Mouse (Mus musculus) layer of hippocampus, adult 18-20 months (tissue): ENCODE results near the gene Arih2. TPM values are rescaled to one million over a fixed set of nuclear protein-coding genes. Genes with fewer than 3 reads are reported as not detected.
"Not testable (repeated sequence)": the region's sequence is repeated elsewhere in the genome, so short reads cannot be mapped to it uniquely, and the experiment has no call there.

Experiments used
- DNase-seq, 2 experiments: peaks; one replicate each; pipeline ENCODE4 v3.0.0; 2022; ENCODE audit warnings: low spot score in 2 of 2
- total RNA-seq, 2 experiments: library from RNA; stranded (reverse); gene quantifications; 2 replicates each; pipeline ENCODE4 v1.2.3; 2021

Gene Arih2
- total RNA-seq, 2 experiments from 2014 or later: 48.7 to 59.4 TPM

DNA sequence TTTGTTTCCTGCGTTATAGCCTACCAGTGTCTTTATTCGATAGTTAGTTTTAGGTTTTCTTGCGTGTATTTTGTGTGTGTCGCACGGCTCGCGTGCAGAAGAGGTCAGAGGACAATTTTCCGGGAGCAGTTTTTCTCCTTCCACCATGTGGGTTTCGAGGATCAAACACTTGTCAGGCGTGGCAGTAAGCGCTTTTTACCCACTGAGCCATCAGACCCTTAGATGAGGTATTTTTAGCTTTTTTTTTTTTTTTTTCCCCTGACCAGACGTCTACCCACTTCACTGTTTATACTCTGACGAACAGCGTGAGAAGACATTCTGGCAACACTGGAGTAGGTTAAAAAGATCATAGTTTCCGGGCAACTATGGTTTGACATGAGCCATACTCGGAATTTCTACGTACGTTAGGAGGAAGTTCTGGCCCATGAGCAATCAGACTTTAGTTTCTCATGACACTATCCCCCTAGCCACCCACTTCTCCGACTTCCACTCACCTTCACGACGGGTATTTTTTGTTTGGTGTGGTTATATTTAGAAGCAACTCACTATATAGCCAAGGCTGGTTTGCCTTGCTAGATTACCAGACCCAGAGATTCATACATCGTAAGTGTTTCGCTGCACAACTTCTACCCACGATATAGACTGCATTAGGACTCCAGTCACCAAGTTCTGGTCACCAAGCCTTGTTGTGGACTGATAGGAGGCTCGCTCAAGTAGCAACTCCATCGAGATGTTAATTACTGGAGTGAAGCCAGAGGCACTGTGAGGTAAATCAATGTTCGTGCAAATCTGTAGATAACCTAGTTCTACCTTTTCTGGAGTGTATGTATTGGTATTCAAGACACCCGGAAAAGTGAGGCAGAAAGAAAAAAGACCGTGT, 615 bp upstream of the Arih2 start:
- no peak for DNase-seq

DNA sequence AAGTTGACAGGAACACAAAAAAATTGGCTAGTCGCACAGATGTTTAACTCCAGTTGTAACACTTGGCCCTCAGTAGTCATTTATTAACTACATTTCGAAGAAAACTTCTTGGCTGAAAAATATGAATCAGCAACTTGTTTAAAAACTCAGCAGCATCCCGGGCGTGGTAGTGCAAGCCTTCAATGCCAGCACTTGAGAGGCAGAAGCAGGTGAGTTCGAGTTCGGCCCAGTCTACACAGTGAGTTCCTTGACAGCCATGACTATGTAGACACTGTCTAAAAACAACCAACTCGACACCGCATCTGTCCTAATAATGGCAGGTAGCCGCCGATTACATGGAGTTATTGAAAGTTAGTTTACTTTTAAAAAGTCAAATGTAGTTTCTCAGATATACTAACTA, 1.0 kb downstream of the Arih2 start:
- no peak for DNase-seq

DNA sequence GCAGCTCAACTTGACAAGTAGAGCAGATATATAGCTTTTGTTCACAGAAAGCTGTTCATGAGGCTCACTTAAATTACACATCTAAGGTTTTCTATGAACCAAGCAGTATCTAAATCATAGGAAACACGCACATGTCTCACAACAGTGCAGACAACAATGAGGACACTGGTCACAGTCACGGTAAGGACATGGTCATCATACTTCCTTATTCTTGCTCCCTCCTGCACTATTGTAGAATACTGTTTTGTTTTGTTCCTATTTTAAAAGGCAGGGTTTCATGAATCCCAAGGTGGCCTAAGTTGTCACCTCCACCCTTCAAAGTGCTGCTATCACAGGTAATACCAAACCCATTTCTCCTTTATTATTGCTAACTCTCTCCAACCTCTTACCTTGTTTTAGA, 9.4 kb downstream of the Arih2 start:
- no peak for DNase-seq

DNA sequence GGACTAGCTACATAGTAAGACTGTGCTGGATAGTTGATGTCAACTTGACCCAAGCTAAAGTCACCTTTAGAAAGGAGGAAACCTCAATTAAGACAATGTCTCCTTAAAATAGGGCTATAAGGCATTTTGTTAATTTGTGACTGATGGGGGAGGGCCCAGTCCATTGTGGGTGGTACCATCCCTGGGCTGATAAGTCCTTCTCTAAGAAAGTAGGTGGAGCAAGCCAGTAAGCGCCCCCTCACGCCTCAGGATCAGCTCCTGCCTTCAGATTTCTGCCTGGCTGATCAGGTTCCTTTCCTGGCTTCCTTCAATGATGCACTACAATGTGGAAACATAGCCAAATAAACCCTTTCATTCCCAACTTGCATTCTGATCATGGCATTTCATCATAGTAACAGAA, 13.8 kb downstream of the Arih2 start:
- DNase-seq: no peak

DNA sequence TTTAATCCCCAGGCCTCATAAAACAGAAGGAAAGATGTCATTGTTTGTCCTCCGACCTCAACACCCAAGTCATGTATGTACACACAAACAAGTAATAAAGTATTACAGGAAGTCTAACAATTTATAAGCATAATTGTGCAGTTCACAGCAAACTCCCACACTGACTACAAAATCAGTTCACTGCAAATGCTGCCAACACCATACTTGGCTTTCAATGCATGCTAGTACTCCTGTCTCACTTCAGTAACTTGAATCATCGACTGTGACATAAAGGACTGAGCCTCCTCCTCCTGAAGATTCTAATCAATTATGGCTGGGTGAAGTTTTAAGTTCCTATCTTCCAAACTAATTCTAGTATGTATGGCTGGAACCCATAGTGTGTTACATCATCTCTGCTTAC, 15.3 kb downstream of the Arih2 start:
- DNase-seq: peak in 1 of 2 experiments; percentile 47

DNA sequence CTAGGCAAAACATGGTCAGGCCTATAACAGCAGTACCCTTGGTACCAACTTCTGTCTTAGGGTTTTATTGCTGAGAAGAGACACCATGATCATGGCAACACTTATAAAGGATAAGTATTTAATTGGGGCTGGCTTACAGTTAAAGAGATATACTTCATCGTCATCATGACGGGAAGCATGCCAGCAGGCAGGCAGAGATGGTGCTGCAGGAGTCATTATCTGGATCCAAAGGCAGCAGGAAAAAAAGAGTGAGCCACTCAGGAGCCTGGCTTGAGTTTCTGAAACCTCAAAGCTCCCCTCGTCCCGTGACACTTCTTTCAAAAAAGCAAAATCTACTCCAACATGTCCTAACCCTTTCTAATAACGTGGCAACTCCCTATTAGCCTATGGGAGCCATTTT, 16.8 kb downstream of the Arih2 start:
- no peak for DNase-seq

- DNase-seq: no peak
These were observed 17.4 kb downstream of the Arih2 start for GRCm38 (mm10) chr9:108631631-108632256.

DNA sequence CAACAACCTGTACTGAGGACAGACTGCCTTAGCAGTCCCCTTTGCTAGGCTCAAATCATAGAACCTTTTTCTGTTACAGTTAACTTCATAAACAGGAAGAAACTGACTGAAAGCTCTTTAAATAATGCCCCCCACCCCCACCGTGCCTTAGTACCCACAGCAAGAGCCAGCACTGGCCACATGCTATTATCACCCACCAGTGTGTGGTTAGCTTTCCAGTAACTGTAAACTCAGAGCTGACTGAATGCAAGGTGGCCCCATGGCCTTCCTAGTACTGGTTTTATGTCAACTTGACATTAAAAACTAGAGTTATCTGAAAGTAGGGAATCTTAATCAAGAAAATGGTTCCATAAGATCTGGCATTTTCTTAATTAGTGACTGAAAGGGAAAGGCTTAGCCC, 18.5 kb downstream of the Arih2 start:
- DNase-seq: no peak

- DNase-seq: no peak
These were observed 21.0 kb downstream of the Arih2 start for GRCm38 (mm10) chr9:108628141-108628540.

- DNase-seq: no peak
These were observed 22.7 kb downstream of the Arih2 start for GRCm38 (mm10) chr9:108626498-108626897.

DNA sequence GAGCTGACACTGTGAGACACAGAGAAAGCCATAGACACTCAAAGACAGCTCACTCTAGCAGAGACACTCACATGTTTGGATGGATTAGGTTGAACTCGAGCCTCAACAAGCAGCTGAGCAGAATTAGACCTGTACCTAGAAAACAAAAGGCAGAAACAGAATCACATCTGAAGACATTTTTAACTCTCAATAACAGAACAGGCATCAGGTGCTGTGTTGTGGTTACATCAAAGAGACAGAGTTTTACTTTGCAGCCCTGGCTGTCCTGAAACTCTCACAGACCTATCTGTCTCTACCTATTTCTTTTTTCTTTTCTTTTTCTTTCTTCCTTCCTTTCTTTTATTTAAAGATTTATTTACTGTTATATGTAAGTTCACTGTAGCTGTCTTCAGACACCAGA, 31.9 kb downstream of the Arih2 start:
- DNase-seq: no peak

- DNase-seq: peak in 1 of 2 experiments; percentile 49
These were observed 37.7 kb downstream of the Arih2 start for GRCm38 (mm10) chr9:108611488-108611887.

GRCm38 (mm10) chr9:108608889-108609288, 40.3 kb downstream of the Arih2 start:
- DNase-seq: no peak

DNA sequence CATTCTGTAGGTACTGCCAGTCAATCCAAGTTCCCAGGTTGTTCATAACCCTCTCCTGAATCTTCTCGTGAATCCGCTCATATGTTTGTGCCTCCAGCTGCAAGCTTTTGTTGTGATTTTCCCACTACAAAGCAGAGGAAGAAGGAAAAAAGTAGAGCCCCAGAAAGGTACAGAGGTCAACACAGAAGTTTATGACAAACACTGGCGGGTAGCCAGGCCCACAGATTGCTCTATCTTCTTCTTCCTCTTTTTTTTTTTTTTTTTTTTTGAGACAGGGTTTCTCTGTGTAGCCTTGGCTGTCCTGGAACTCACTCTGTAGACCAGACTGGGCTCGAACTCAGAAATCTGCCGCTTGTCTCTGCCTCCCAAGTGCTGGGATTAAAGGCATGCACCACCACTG, 41.3 kb downstream of the Arih2 start:
- DNase-seq: not testable (repeated sequence)

DNA sequence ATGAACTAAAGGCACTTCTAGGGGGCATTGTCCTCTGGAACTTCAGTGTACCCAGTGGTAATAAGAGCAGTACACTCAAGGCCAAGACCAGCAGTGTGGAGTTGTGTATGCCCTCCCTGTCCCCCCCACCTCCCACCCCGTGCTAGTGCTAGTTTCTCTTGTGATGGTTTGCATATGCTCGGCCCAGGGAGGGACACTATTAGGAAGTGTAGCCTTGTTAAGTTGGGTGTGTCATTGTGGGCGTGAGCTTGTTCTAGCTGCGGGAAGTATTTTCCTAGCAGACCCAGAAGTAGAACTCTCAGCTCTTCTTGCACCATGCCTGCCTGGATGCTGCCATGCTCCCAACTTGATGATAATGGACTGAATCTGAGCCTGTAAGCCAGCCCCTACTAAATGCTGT, 47.2 kb downstream of the Arih2 start:
- no peak for DNase-seq

DNA sequence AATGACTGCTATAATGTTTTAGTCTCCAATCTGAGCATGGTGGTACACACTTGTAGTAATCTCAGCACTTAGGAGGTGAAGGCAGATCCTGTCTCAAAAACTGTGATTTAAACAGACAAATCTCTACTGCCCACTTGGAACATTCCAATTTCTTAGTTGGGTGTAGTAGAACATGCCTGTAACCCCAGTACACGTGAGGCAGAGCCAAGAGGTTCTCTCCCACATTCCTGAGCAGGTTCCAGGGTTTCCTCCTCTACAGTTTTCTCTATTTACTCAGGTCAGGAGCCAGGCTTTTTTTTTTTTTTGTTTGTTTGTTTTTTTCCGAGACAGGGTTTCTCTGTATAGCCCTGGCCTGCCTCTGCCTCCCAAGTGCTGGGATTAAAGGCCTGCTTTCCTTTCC, 49.2 kb downstream of the Arih2 start:
- no peak for DNase-seq

DNA sequence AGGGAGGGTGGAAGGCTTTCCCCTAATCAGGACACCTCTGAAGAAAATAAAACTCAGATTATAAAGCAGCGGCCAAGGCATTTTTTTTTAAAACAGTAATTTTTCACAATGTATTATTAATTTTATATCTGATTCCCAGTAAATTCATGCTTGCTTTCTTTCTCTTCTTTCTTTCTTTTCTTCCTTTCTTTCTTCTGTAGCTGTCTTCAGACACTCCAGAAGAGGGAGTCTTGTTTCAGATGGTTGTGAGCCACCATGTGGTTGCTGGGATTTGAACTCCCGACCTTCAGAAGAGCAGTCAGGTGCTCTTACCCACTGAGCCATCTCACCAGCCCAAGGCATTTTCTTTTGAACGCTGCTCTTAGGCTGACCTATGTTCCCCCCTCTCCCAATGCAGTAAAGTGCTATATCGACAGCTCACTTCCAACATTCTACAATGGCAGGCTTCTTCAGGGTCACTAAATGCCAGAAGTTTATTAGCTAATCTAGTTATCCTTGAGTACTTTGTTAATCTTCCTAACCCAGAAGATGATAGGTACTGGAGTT, 50.1 kb downstream of the Arih2 start:
- no peak for DNase-seq

GRCm38 (mm10) chr9:108596998-108597764, 52.0 kb downstream of the Arih2 start, which contains the start of gene P4htm:
Gene P4htm, minus strand, starts transcription at chr9:108597667.
- DNase-seq: peak; percentile 72 to 85

DNA sequence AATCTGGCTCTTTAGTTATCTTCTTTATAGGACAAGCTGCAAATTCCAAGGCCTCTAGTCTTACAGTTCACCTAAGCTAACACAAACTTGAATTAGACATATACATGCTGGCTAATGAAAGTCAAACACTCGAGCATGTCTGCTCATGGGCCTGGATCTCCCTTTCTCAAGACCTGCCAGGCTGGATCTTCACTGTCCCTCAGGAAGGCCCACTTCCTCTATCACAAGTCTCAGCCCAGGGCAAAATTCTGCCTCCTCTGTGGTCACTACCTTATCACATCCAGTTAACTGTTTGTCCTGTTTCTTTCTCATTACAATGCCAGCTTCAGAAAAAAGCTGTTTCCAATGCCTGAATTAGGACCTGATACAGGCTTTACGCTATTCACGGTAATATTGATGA, 54.8 kb downstream of the Arih2 start:
- DNase-seq: no peak

DNA sequence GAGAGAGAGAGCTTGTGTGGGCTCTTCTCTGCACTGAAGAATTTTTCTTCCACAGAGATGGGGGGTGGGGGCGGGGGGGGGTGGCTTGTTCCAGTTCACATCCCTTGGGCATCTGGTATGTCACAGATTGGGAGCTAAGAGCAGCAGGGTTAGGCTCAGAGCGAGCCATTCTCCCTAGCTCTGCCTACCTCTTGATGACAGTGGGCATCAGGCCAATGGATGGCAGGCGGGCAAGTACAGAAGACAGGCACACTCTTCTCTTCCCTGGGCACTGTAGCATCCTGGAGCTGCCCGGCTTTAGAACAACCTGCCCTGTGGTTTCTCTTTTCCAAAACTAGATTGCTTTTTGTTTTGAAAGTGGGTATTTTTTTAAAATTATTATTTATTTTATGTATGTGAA, 57.7 kb downstream of the Arih2 start:
- peak in 1 of 2 experiments; percentile 60 for DNase-seq

- no peak for DNase-seq
These were observed 60.0 kb downstream of the Arih2 start for GRCm38 (mm10) chr9:108589229-108589628.
